Mouse (Mus musculus) retina, postnatal 1 day (tissue): ENCODE measurements around the gene Olfr517.

ENCODE experiments used
- DNase-seq: peaks from one replicate; pipeline ENCODE4 v3.0.0-alpha.2; 2012

Olfr517 gene

GRCm38 (mm10) chr7:108872279-108872678 lies at the start of gene Olfr517:
Gene Olfr517 (minus strand): TSS chr7:108872379.
- DNase-seq: no peak

GRCm38 (mm10) chr7:108903969-108904368 lies 31.8 kb upstream of the Olfr517 start:
- no peak for DNase-seq

GRCm38 (mm10) chr7:108894320-108894719 lies 22.1 kb upstream of the Olfr517 start, which contains the start of gene Olfr519:
Gene Olfr519 (minus strand): TSS chr7:108894420.
- DNase-seq: no peak

GRCm38 (mm10) chr7:108884906-108885305 lies 12.7 kb upstream of the Olfr517 start, which contains the start of gene Olfr518:
Gene Olfr518 (minus strand): TSS chr7:108885006.
- DNase-seq: no peak

- no peak for DNase-seq
These were observed 21.8 kb downstream of the Olfr517 start, which contains the start of gene Olfr516 for GRCm38 (mm10) chr7:108850429-108850828. Gene Olfr516 (minus strand): TSS chr7:108850529.

- DNase-seq: no peak
These were observed 46.3 kb downstream of the Olfr517 start, which contains the start of gene Olfr514 for GRCm38 (mm10) chr7:108825897-108826296. Gene Olfr514 (minus strand): TSS chr7:108825997.
